Mouse (Mus musculus) E14TG2a.4 (cell line): Measurements from ENCODE around the gene Shisa2.

Experiments used
- H3K27me3 ChIP-seq: 2 replicates; pipeline ENCODE4 v1.6.1; 2014; ENCODE audit warnings: low read length, control low read depth; ENCODE audit not compliant: insufficient read depth
- H3K36me3 ChIP-seq: 2 replicates; pipeline ENCODE4 v1.6.1; 2014; ENCODE audit warnings: low read length, control low read depth; ENCODE audit not compliant: insufficient read depth
- H3K4me1 ChIP-seq: replicated peaks from 2 replicates; pipeline ENCODE4 v1.6.1; 2014; ENCODE audit warnings: low read depth, low read length, control low read depth
- H3K4me3 ChIP-seq: replicated peaks from 2 replicates; pipeline ENCODE4 v1.5.1; 2014; ENCODE audit warnings: mild to moderate bottlenecking, low read length
- H3K9me3 ChIP-seq: 2 replicates; pipeline ENCODE4 v1.6.1; 2014; ENCODE audit warnings: low read length, control low read depth
- CTCF ChIP-seq: conservative IDR thresholded peaks from 2 replicates; pipeline ENCODE4 v1.5.1; 2014; ENCODE audit warnings: low read length
- NANOG ChIP-seq: IDR thresholded peaks from 2 replicates; pipeline ENCODE4 v1.6.1; 2014; ENCODE audit warnings: borderline replicate concordance, low read length, mixed read lengths
- POU5F1 ChIP-seq: IDR thresholded peaks from 2 replicates; pipeline ENCODE4 v1.6.1; 2014; ENCODE audit warnings: low read length, borderline replicate concordance

Shisa2 gene

DNA sequence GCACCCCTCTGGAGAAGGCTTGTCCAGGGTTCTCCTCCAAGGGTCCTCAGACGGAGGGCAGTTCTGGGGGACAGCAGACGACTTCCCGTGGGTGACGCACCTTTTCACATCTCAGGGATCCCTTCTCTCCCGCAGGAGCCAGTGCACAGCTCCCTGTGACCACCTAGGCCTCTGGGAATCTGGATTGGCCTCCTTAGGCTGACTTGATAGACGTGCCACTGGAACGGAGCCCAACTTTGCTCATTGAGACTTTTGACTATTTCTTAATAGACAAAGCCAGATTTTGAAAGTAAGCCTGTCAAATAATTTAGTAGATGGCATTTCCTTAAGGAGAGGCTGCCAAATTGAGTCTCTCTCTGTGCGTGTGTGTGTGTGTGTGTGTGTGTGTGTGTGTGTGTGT lies 1.6 kb downstream of the Shisa2 start:
- Histone ChIP-seq H3K36me3 (peaks cover 28% of the 10 kb centered on the region), H3K9me3 (no peaks in the 10 kb centered on the region), H3K4me3 (peak overlapping the region; percentile 85), H3K4me1 (peaks cover 66% of the 10 kb centered on the region), H3K27me3 (peaks cover 21% of the 10 kb centered on the region)
- no peak for TF ChIP-seq POU5F1
- no peak for TF ChIP-seq NANOG
- TF ChIP-seq CTCF: no peak

DNA sequence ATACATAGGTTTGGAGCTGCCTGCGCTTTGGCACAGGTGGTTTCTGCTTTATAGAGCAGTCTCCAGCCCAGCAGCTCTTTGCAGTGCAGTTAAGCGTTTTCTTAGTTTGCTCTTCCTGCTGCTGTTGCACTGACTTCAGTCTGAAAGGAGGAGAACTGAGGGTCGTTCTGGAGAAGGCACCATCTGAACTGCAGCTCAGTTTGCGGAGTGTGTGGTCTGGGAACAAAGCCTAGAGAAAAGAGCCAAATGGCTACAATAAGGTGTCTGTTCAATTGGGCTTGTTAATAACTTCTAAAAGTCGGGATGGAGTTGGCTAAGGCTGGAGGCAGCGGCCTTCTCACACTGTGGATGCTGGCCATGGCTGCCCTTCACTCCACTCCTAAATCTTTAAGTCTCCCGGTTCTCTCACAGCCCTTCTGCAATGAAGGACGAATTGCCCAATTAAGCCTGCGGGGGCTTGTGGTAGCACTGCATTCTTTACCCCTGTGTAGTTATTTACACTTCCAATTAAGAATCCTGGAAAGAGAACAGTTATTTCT lies 2.1 kb downstream of the Shisa2 start:
- Histone ChIP-seq H3K4me1 (peaks cover 62% of the 10 kb centered on the region), H3K27me3 (peaks cover 21% of the 10 kb centered on the region), H3K9me3 (no peaks in the 10 kb centered on the region), H3K36me3 (peaks cover 32% of the 10 kb centered on the region), H3K4me3 (peak overlapping the region; percentile 85)
- TF ChIP-seq CTCF: no peak
- no peak for TF ChIP-seq POU5F1
- TF ChIP-seq NANOG: no peak

DNA sequence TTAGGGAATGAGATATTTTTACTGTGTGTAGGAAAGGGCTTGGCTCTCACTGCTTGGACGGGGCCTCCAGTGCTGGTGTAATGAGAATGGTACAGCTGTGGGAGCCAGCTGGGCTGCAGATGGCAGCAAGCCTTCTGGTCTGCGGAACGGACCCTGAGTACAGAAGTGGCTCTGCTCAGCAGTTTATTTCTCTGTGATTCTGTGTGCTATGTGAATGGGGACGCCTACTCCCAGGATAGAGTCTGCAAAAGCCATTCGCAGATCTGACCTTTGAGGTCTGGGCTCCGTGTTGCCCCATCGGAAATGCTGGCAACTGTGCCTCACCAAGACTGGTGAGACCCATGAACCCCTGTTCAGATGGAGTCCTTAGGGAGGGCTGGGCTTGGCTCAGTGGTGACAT lies 2.7 kb downstream of the Shisa2 start:
- peaks cover 61% of the 10 kb centered on the region for H3K4me1 ChIP-seq
- TF ChIP-seq POU5F1 (no peak), NANOG (no peak), CTCF (no peak)
- H3K9me3 ChIP-seq: no peaks in the 10 kb centered on the region
- peaks cover 21% of the 10 kb centered on the region for H3K27me3 ChIP-seq
- H3K36me3 ChIP-seq: peaks cover 32% of the 10 kb centered on the region
- peak overlapping the region; percentile 85 for H3K4me3 ChIP-seq

GRCm38 (mm10) chr14:59629308-59629707 lies 4.2 kb downstream of the Shisa2 start:
- Histone ChIP-seq H3K27me3 (peaks cover 21% of the 10 kb centered on the region), H3K4me3 (peak overlapping the region; percentile 35), H3K9me3 (no peaks in the 10 kb centered on the region), H3K4me1 (peaks cover 59% of the 10 kb centered on the region), H3K36me3 (peaks cover 32% of the 10 kb centered on the region)
- no peak for TF ChIP-seq POU5F1
- no peak for TF ChIP-seq NANOG
- TF ChIP-seq CTCF: no peak

DNA sequence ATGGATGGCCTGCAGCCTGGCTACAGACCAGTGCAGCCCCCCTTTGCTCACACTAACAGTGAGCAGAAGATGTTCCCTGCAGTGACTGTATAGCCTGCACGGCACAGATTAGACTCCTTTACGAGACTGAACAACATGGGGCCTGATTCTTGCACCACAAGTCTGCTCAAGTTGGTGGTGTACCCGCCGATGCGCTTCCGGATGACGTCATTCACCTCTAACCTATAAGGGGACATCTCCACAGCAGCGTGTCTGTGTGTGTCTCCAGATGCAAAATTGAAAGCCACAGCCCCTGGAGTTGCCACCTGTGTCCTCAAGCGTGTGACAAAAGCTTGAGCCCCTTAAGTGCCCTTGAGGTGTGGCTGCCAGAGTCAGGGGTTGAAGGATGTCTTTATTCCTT lies 5.0 kb downstream of the Shisa2 start:
- peaks cover 51% of the 10 kb centered on the region for H3K4me1 ChIP-seq
- H3K36me3 ChIP-seq: peaks cover 32% of the 10 kb centered on the region
- no peak for TF ChIP-seq POU5F1
- TF ChIP-seq CTCF: no peak
- no peak for TF ChIP-seq NANOG
- no peaks in the 10 kb centered on the region for H3K9me3 ChIP-seq
- H3K27me3 ChIP-seq: peaks cover 21% of the 10 kb centered on the region
- peak overlapping the region; percentile 35 for H3K4me3 ChIP-seq

DNA sequence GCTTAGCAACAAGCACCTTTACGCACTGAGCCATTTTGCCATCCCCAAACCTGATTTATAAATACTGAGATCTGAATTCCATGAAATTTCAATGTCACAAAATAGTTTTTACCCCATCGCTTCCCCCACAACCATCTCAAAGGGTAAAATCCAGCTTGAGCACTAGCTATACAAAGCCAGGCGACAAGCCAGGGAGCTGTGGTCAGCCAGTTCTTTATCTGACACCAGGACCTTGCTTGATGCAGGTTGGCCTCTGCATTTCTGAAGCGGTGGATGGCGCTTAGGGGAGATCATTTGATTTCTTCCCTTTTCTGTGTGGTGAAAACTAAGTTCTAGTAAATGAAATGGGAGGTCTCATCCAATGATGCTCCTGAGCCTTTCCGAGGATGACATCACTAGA lies 7.0 kb downstream of the Shisa2 start:
- no peak overlapping the region for H3K4me3 ChIP-seq
- peaks cover 32% of the 10 kb centered on the region for H3K36me3 ChIP-seq
- H3K27me3 ChIP-seq: peaks cover 7% of the 10 kb centered on the region
- H3K9me3 ChIP-seq: no peaks in the 10 kb centered on the region
- H3K4me1 ChIP-seq: peaks cover 44% of the 10 kb centered on the region
- TF ChIP-seq CTCF (no peak), POU5F1 (no peak), NANOG (no peak)

DNA sequence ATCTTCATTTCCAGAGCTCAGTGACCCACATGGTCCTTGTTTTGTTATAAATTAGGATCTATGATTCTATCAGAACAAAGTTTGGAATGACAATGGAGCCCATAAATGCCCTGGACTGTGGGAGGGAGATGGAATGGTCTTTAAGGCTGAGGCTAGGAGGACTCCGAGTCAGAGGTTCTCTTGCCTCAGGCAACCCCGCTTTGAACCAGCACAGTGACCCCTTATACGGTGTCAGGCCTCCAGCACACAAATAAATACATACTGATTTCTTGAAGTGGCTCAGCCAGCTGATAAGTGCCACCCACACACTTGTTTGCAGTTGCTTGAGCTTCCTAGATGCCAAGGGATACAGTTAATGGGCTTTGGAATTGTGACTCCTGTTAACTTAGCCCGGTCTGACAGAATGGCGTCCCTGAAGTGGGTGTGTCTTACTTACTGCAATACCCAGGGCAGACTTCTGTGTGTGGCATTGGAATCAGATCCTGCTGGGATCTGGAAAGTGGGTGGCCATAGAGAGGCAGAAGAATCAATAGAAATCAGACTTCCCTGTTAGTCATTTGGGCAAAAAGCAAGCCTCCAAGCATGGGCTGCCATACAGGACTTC lies 8.3 kb downstream of the Shisa2 start:
- Histone ChIP-seq H3K4me1 (peaks cover 31% of the 10 kb centered on the region), H3K4me3 (no peak overlapping the region), H3K36me3 (peaks cover 28% of the 10 kb centered on the region), H3K27me3 (no peaks in the 10 kb centered on the region), H3K9me3 (no peaks in the 10 kb centered on the region)
- TF ChIP-seq CTCF (no peak), POU5F1 (no peak), NANOG (no peak)

DNA sequence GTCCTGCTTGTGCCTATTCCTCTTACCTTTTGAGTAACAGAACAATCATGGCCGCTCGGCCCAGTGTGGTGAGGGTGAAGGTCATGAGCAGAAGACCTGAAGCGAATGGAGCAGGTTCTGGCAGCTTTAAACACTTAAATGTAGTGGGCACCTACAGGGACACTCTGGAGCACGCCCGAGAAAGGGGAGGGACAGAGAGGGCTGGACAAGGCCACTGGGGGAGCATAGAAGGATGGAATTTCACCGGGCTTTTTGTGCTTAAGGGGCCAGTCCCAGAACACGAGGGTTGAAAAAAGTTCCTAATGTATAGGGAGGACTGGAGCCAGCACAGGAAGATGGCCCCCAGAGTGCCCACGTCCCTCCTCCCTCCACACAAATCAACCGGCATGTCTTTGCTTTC lies 8.9 kb downstream of the Shisa2 start:
- TF ChIP-seq NANOG (no peak), POU5F1 (no peak), CTCF (no peak)
- Histone ChIP-seq H3K27me3 (no peaks in the 10 kb centered on the region), H3K9me3 (no peaks in the 10 kb centered on the region), H3K4me3 (no peak overlapping the region), H3K36me3 (peaks cover 28% of the 10 kb centered on the region), H3K4me1 (peaks cover 28% of the 10 kb centered on the region)
